Mouse (Mus musculus) testis, adult 2 months (tissue): Measurements from ENCODE around the gene Nudt14. TPM values are rescaled to one million over a fixed set of nuclear protein-coding genes. Genes with fewer than 3 reads are reported as not detected.

Experiments
- H3K27ac ChIP-seq: fragments of 200-500 bp; 2 replicates; pipeline ENCODE4 v1.5.1; 2012; ENCODE audit warnings: low read depth, low read length; ENCODE audit not compliant: control insufficient read depth, insufficient read depth
- H3K27me3 ChIP-seq: fragments of 200-500 bp; 2 replicates; pipeline ENCODE4 v1.6.1; 2012; ENCODE audit warnings: mild to moderate bottlenecking, low read length, moderate library complexity; ENCODE audit not compliant: control insufficient read depth, insufficient read depth
- H3K36me3 ChIP-seq: fragments of 200-500 bp; 2 replicates; pipeline ENCODE4 v1.6.1; 2012; ENCODE audit warnings: mild to moderate bottlenecking, low read length; ENCODE audit not compliant: control insufficient read depth, insufficient read depth
- H3K4me1 ChIP-seq: fragments of 200-500 bp; 2 replicates; pipeline ENCODE4 v1.6.1; 2012; ENCODE audit warnings: low read length; ENCODE audit not compliant: control insufficient read depth, insufficient read depth
- H3K4me3 ChIP-seq: fragments of 200-500 bp; 2 replicates; pipeline ENCODE4 v1.5.1; 2012; ENCODE audit warnings: low read depth, mild to moderate bottlenecking, low read length, moderate library complexity, mixed read lengths; ENCODE audit not compliant: control insufficient read depth
- CTCF ChIP-seq: fragments of 200-500 bp; IDR thresholded peaks from 2 replicates; pipeline ENCODE4 v1.5.1; 2012; ENCODE audit warnings: low read depth, mild to moderate bottlenecking, inconsistent platforms, low read length, moderate library complexity; ENCODE audit not compliant: control insufficient read depth, insufficient read depth, insufficient replicate concordance
- POLR2A ChIP-seq: fragments of 200-500 bp; IDR thresholded peaks from 2 replicates; pipeline ENCODE4 v1.6.1; 2012; ENCODE audit warnings: low read depth, mild to moderate bottlenecking, inconsistent platforms, low read length, moderate library complexity; ENCODE audit not compliant: control insufficient read depth
- polyA plus RNA-seq: library from polyadenylated mRNA; depleted of rRNA; stranded (reverse); fragments of >200 nt; gene quantifications from 2 replicates; pipeline ENCODE4 v1.2.3, GENCODE M21; 2012

Nudt14 gene
- polyA plus RNA-seq, 1 experiment: 14.8 TPM

- Histone ChIP-seq H3K27ac (no peak overlapping the region), H3K36me3 (no peaks in the 10 kb centered on the region), H3K27me3 (no peaks in the 10 kb centered on the region), H3K4me3 (no peak overlapping the region), H3K4me1 (no peaks in the 10 kb centered on the region)
- TF ChIP-seq CTCF: no peak
- TF ChIP-seq POLR2A: no peak
Measured at GRCm38 (mm10) chr12:112908991-112909390, 32.9 kb downstream of the Nudt14 start.

GRCm38 (mm10) chr12:112905001-112905400 lies 36.9 kb downstream of the Nudt14 start:
- no peak overlapping the region for H3K4me3 ChIP-seq
- TF ChIP-seq CTCF (no peak), POLR2A (no peak)
- no peaks in the 10 kb centered on the region for H3K4me1 ChIP-seq
- no peaks in the 10 kb centered on the region for H3K36me3 ChIP-seq
- H3K27me3 ChIP-seq: no peaks in the 10 kb centered on the region
- no peak overlapping the region for H3K27ac ChIP-seq

- no peaks in the 10 kb centered on the region for H3K4me1 ChIP-seq
- H3K27me3 ChIP-seq: no peaks in the 10 kb centered on the region
- TF ChIP-seq CTCF (no peak), POLR2A (no peak)
- no peak overlapping the region for H3K27ac ChIP-seq
- H3K36me3 ChIP-seq: no peaks in the 10 kb centered on the region
- no peak overlapping the region for H3K4me3 ChIP-seq
Measured at GRCm38 (mm10) chr12:112903941-112904340, 38.0 kb downstream of the Nudt14 start.

- no peak for TF ChIP-seq POLR2A
- TF ChIP-seq CTCF: no peak
- no peak overlapping the region for H3K27ac ChIP-seq
- no peaks in the 10 kb centered on the region for H3K36me3 ChIP-seq
- H3K4me3 ChIP-seq: no peak overlapping the region
- H3K27me3 ChIP-seq: no peaks in the 10 kb centered on the region
- no peaks in the 10 kb centered on the region for H3K4me1 ChIP-seq
Measured at GRCm38 (mm10) chr12:112900641-112901040, 41.3 kb downstream of the Nudt14 start.

GRCm38 (mm10) chr12:112898960-112899359 lies 43.0 kb downstream of the Nudt14 start:
- Histone ChIP-seq H3K27me3 (no peaks in the 10 kb centered on the region), H3K4me1 (no peaks in the 10 kb centered on the region; the same call in 1 of the 2 replicates), H3K27ac (no peak overlapping the region), H3K36me3 (no peaks in the 10 kb centered on the region), H3K4me3 (no peak overlapping the region)
- TF ChIP-seq CTCF: no peak

GRCm38 (mm10) chr12:112898351-112898750 lies 43.6 kb downstream of the Nudt14 start:
- Histone ChIP-seq H3K27me3 (no peaks in the 10 kb centered on the region), H3K4me1 (no peaks in the 10 kb centered on the region; the same call in 1 of the 2 replicates), H3K4me3 (no peak overlapping the region), H3K36me3 (no peaks in the 10 kb centered on the region), H3K27ac (no peak overlapping the region)
- TF ChIP-seq POLR2A (no peak), CTCF (no peak)

- Histone ChIP-seq H3K27ac (no peak overlapping the region), H3K4me1 (no peaks in the 10 kb centered on the region; the same call in 1 of the 2 replicates), H3K36me3 (no peaks in the 10 kb centered on the region), H3K27me3 (no peaks in the 10 kb centered on the region), H3K4me3 (no peak overlapping the region)
- no peak for TF ChIP-seq CTCF
- TF ChIP-seq POLR2A: no peak
Measured at GRCm38 (mm10) chr12:112897522-112898212, 44.3 kb downstream of the Nudt14 start.
